Mouse (Mus musculus) small intestine, adult 2 months (tissue): ENCODE measurements around the gene Rpl26.

Experiments used
- CTCF ChIP-seq: fragments of 200-500 bp; IDR thresholded peaks from 2 replicates; pipeline ENCODE4 v1.5.1; 2012; ENCODE audit warnings: low read depth, mild to moderate bottlenecking, control low read depth, inconsistent platforms, low read length, moderate library complexity, mixed read lengths; ENCODE audit not compliant: insufficient replicate concordance, insufficient read length; ENCODE audit errors: extremely low read depth
- POLR2A ChIP-seq: fragments of 200-500 bp; IDR thresholded peaks from 2 replicates; pipeline ENCODE4 v1.6.1; 2012; ENCODE audit warnings: low read depth, mild to moderate bottlenecking, control low read depth, inconsistent platforms, low read length, moderate library complexity

DNA sequence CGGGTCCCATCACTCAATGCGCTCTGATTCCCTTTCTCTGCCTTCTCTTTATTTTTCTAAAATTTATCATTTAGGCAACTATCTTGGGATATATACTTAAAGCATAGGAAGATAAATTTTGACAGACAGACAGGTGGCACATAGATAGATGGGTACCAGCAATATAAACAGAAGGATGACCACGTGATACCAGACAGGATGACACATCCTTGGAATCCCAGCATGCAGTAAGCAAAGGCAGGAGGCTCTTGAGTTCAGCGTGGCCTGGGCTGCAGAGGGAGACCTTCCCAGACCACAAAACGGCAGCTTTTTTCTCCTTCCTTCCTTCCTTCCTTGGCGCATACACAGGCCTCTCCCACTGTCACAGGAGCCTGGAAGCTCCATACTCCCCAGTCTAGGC lies 3.5 kb upstream of the Rpl26 start:
- TF ChIP-seq CTCF (no peak), POLR2A (no peak)
